Mouse (Mus musculus) lung, adult 2 months (tissue): Measurements from ENCODE around the gene Gopc. TPM values are rescaled to one million over a fixed set of nuclear protein-coding genes. Genes with fewer than 3 reads are reported as not detected.
A peak's percentile ranks its signal among the peaks of the same experiment; 100 is the strongest.

Experiments
- DNase-seq: peaks from one replicate; pipeline ENCODE4 v3.0.0; 2022
- H3K4me1 ChIP-seq: fragments of 200-500 bp; 2 replicates; pipeline ENCODE4 v1.6.1; 2011; ENCODE audit warnings: low read length; ENCODE audit not compliant: control insufficient read depth, insufficient read depth
- H3K4me3 ChIP-seq: fragments of 200-500 bp; replicated peaks from 2 replicates; pipeline ENCODE3; 2011; ENCODE audit warnings: low read depth, mild to moderate bottlenecking, control low read depth, low read length; ENCODE audit errors: extremely low read depth
- CTCF ChIP-seq: fragments of 200-500 bp; IDR thresholded peaks from 2 replicates; pipeline ENCODE4 v1.5.1; 2011; ENCODE audit warnings: mild to moderate bottlenecking, low read length, control low read depth; ENCODE audit not compliant: insufficient read depth
- POLR2A ChIP-seq: fragments of 200-500 bp; IDR thresholded peaks from 2 replicates; pipeline ENCODE4 v1.6.1; 2011; ENCODE audit warnings: low read depth, mild to moderate bottlenecking, control low read depth, low read length, borderline replicate concordance; ENCODE audit errors: extremely low read depth
- WGBS: fragments of 180-500 bp; shearing (Covaris S2); methylation state at CpG from one replicate; pipeline ENCODE4 v1.1.7; 2018; 5-methylcytosine and 5-hydroxymethylcytosine counted together
- polyA plus RNA-seq: library from polyadenylated mRNA; depleted of rRNA; stranded (reverse); fragments of >200 nt; gene quantifications from 2 replicates; pipeline ENCODE4 v1.2.3, GENCODE M21; 2012; rRNA removed

The Gopc gene
- 5.7 and 6.4 TPM in 2 replicates for polyA plus RNA-seq

DNA sequence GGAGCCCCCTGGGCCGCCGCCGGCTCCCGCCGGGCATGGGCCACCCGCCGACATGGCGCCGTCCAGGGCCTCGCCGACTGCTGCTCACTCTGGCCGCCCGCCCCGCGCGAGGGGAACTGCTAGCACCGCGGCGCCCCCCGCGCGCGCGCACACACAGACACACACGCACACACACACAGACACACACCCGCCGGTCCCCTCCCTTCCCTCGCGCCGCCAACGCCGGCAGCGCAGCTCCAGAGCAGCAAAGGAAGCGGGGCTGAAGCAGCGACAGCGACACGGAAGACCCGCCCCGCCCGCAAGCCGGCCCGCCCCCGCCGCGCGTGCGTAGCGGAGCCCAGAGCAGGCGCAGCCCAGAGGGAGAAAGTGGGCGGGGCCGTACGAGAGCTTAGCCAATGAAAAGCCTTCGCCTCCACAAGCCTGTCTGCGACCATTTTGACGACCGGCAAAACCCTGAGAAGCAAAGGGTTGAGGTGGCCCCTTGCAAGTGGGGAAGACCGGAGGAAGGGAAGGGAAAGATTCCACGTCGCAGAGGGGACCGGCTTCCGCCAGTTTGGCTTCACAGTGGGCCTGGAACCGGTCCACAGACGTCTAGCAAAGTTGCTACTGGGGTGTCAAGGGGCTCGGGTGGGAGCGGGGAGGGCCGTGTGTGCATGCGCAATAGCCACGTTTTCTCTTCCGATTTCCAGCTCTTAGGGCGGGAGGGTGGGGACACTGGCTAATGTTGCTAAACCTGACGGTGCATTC, at the start of gene Gopc:
TSS of gene Gopc (minus strand) at position 280 of the 747 bp plus-strand sequence.
- DNase-seq, result peak; percentile 97
- peaks cover 8% of the 10 kb centered on the region for H3K4me1 ChIP-seq
- under 1% methylated on average over 63 of the region's 71 CpGs for WGBS
- peak within 1 kb of the TSS; percentile 98 for H3K4me3 ChIP-seq
- TF ChIP-seq POLR2A (peak; percentile 60; the same call in 1 of the 2 replicates), CTCF (no peak)

DNA sequence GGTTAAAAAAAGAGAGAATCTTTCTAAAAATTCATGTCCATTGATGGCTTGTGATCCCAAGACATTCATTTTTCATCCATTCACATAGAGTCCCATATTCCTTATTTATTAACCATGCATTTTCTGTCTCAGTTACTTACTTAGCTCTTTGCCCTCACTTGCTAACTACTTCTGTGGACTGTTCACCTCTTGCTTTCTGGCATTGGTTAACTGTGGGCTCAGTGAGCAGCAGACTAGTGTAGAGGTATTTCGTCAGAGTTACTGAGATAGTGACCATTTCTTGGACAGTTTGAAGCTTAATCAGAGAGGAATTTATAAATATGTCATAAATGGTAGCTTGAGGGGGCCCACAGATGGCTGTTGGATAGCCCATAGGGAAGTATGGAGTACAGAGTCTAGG, 49.0 kb upstream of the Gopc start:
- H3K4me3 ChIP-seq, result no peak overlapping the region
- no peak for DNase-seq
- 71% methylated on average over 1 of the region's 1 CpGs for WGBS
- TF ChIP-seq CTCF (no peak), POLR2A (no peak)
- peaks cover 2% of the 10 kb centered on the region for H3K4me1 ChIP-seq

DNA sequence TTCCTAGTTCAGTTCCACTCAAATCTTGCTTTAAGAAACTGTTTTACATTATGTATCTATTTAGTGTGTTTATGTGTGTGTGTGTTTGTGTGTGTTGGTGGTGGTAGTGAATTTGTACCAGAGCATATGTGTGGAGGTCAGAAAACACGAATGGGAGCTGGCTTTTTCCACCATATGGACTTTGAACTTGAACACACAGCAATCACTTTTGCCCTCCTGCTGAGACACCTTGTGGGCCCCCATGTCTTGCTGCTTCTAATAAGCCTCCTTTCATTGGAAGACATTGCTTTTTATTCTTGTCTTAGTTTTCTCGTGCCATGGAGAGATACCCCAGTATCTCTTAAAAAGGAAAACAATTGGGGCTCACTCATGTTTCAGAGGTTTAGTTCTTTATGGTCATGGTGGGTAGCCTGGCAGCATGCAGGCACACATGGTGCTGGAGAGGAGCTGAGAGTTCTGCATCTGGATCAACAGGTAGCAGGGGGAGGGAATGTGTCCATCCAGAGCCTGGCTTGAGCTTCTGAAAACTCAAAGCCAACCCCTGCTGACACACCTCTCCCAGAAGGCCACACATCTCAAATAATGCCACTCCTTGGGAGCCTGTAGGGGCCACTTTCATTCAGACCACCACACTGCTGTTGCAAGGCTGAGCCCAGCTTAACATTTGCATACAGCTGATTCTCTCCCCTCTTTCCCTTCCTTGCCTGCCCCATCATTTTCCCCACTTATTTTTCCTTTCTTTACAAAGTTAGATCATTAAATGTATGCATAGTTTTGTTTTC, 45.9 kb upstream of the Gopc start:
- 61% methylated on average over 2 of the region's 2 CpGs for WGBS
- DNase-seq, result no peak
- peaks cover 5% of the 10 kb centered on the region for H3K4me1 ChIP-seq
- TF ChIP-seq POLR2A (no peak), CTCF (no peak)
- no peak overlapping the region for H3K4me3 ChIP-seq

DNA sequence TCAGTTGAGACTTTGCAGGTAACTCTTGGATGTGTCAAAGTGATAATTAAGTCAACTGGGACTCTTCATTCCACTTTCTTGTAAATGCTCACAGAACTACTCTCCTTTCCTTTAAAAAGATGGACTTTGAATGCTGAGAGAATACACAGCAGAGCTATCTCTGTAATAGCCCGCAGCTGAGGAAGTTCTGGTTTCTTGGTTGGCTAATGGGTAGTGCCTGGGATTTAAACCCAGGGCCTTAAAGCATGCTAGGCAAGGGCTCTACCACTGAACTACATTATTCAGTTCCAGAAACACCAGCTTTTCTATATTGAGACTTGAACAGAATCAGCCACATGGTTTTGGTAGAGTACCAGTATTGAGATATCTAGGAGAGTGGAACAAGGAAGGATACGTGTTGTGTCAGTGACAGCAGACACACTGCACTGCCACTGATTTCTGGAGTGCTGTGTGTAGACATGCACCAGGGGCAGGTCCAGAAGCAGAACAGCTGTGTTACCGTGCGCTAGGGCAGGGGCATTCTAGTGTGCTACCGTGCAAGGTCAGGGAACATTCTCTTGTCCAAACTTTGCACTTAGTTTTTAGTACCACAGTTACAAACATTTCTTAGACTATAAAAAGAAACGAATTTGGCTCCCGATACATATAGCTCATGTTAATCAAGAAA, 44.5 kb upstream of the Gopc start:
- Histone ChIP-seq H3K4me3 (no peak overlapping the region), H3K4me1 (peaks cover 5% of the 10 kb centered on the region)
- 71% methylated on average over 7 of the region's 7 CpGs for WGBS
- no peak for TF ChIP-seq POLR2A
- no peak for TF ChIP-seq CTCF
- DNase-seq, result no peak

DNA sequence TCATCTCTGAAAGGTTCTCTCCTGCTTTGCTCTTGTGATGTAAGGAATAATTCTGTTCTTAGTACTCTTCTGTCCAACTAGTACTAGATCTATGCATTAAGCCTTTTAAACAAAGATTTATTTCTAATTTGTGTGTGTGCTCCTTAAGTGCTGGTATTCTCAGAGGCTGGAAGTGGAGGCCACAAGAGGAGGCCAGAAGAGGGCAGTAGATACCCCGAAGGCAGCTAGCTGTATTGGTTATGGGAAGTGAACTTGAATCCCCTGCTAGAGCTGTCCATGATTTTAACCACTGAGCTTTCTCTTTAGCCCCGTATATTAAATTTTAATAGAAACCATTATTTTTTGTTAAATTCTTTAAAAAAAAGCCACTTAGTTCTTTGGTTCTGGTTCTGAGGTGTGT, 41.2 kb upstream of the Gopc start:
- WGBS, result 77% methylated on average over 2 of the region's 2 CpGs
- TF ChIP-seq POLR2A, result no peak
- peak; percentile 20; the same call in 1 of the 2 replicates for TF ChIP-seq CTCF
- Histone ChIP-seq H3K4me1 (peaks cover 16% of the 10 kb centered on the region), H3K4me3 (no peak overlapping the region)
- DNase-seq, result no peak

DNA sequence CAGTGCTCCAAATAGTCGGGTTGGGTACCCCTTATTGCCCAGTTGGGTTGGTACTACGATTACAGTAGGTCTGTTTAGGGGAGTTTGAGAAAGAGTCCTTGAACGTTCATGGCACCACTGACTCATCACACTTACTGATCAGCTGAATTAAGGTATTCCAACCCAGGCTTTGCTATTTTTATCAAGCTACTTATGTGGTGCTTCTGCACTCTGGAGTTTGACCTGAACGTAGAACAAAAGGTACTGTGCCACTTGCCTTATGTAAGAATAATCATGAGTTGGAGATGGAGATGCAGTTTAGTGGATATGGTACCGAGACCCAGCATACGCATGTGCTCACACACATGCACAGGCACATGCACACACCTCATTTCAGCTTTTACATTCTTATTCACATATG, 39.8 kb upstream of the Gopc start:
- no peak for DNase-seq
- H3K4me1 ChIP-seq, result peaks cover 16% of the 10 kb centered on the region
- 81% methylated on average over 6 of the region's 6 CpGs for WGBS
- no peak overlapping the region for H3K4me3 ChIP-seq
- TF ChIP-seq POLR2A, result no peak
- TF ChIP-seq CTCF, result no peak

DNA sequence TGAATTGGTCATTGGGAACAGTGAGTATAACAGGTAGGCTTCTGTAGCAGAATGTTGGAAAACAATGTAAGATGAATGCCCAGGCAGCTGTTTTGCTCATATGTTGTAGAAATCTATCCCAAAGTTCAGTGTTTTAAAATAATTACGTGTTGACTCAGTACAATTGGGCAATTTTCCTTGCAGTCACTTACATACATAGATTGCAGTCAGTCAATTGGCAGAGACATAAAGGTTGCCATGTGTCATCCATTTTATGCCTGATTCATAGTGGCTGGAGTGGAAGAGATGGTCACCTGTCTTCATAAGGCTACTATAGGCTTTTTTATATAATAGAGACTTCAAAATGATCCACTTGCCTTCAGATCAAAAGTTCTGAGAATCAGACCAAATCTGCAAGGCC, 38.6 kb upstream of the Gopc start:
- no peak overlapping the region for H3K4me3 ChIP-seq
- DNase-seq, result no peak
- 78% methylated on average over 1 of the region's 1 CpGs for WGBS
- peaks cover 14% of the 10 kb centered on the region for H3K4me1 ChIP-seq
- TF ChIP-seq POLR2A (no peak), CTCF (no peak)

DNA sequence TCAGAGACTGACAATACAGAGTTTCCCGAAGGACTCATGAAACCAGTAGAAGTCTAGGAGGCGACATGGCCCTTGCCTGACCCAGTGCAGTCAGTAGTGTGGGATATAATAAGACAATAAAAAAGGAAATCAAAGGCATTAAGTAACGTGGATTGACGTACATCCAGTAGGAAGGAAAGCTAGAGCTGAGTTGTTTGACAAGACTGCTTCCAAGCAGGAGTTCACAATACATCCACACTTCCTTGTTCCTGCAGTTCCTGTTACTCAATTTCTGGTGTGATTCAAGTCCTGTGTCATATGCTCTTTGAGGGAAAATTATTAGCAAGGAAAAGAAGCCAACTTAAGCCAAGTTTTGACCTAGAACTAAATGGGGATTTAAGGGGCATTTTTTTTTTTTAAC, 37.5 kb upstream of the Gopc start:
- WGBS, result 31% methylated on average over 4 of the region's 4 CpGs
- peaks cover 14% of the 10 kb centered on the region for H3K4me1 ChIP-seq
- no peak for DNase-seq
- H3K4me3 ChIP-seq, result peak overlapping the region; percentile 19
- TF ChIP-seq POLR2A (no peak), CTCF (no peak)

DNA sequence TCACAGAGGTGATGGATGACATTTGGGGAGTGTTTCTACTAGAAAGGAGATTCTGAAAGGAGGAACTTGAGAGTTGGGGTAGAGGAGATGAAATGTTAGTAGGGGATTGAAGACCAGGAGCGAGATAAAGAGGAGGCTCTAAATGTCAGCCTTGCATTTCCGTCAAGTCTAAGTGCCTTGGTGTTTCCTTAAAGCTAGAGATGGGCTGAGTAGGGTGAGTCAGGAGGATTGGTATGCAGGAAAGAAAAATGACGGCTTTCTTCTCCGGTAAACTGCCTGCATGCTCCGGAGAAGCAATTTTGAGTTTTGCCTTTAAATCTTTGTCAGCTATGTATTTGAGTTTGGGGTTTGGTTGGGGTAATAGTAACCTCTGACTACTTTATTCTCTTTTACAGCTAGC, 37.0 kb upstream of the Gopc start:
- Histone ChIP-seq H3K4me1 (peaks cover 14% of the 10 kb centered on the region), H3K4me3 (peak overlapping the region; percentile 44)
- WGBS, result 18% methylated on average over 5 of the region's 5 CpGs
- no peak for DNase-seq
- TF ChIP-seq POLR2A (no peak), CTCF (no peak)
